Mouse (Mus musculus) neural tube, embryonic 10.5 days (tissue): ENCODE measurements around the gene Rgs12.

Experiments used
- DNase-seq: peaks from one replicate; pipeline ENCODE4 v3.0.0-alpha.2; 2017; ENCODE audit warnings: low spot score; ENCODE audit errors: extremely low spot score

Rgs12 gene

DNA sequence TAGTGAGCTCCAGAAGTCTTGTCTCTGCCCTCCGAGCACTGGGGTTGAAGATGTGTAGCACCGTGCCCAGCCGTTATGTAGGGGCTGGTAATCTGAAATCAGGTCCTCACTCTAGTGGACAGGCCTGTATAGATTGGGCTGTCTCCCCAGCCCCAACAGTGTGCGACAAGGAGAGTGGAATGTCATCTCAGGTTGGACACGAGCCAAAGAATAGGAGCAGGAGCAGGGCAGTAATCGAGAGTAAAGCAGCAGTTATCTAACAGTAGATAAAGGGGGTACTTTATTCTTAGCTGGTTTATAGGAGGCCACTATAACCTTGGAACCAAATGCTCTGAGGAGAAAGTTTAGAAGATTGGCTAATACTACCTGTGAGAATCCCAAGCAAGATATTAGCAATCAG lies 30.9 kb downstream of the Rgs12 start:
- no peak for DNase-seq

DNA sequence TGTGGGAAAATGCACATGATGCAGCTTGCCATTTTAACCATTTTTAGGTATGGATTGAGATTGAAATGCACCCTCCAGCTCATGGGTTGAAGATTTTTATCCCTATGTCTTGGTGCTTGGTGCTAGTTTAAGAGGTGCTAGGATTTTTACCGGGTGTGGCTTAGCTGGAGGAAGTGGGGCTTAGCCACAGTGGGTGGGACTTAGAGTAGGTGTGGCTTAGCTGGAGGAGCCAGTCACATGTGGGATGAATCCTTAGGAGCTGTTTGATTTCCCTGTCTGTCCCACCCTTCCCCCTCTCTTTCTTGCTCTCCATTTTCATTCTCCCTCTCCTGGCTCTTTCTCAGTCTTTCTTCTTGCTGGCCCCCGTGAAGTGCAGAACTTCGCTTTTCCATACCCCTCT lies 32.5 kb downstream of the Rgs12 start:
- DNase-seq, result no peak

DNA sequence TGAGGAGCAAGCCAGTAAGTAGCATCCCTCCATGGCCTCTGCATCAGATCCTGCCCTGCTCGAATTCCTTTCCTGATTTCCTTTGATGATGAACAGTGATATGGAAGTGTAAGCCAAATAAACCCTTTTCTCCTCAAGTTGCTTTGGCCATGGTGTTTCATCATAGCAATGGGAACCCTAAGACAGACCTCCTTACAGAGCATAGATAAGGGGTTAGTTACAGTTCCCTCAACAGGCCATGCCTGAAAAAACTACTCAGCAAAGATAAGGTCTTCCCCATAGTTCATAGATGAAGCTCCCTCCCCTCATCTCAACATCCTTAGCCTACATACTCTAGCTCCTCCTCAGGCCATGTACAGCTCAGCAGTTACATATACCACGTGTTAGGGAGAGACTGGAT lies 35.7 kb downstream of the Rgs12 start:
- DNase-seq, result no peak

DNA sequence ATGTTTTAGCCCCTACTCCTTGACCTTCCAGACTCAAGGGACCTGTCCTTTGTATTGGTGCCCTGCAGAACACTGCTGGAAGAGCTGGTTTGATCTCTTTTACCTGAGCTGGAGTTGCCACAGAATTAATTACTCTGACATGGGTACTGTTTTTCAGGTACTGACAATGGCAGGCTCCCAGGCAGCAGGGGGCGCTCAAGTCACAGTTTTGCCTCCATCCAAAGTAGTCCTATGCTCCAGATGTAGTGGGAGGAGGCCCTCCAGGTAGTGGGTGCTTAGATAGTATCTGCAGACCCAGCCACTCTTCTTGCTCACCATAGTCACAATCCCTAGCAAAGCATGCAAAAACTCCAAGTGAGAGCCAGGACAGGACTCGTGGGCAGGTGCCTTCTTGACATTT lies 36.6 kb downstream of the Rgs12 start:
- DNase-seq, result peak; percentile 49

DNA sequence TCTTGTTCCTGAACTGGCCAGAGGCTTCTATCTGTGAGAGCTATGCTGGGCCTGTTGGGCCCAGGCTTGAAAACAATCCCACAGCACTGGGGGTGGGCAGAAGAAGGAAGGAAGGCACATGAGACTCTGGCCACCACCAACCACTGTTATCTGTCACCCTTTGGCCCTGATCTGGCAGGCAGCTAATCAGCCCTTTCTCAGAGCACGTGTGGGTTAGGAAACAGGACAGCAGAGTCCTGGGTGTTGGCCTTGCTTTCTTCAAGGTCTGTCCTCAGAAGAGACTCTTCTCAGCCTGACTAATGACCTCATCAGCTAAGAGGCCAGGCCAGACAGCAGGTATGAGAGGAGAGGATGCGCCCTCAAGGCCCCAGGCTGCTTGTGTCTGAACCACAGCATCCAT lies 38.2 kb downstream of the Rgs12 start:
- DNase-seq, result no peak

DNA sequence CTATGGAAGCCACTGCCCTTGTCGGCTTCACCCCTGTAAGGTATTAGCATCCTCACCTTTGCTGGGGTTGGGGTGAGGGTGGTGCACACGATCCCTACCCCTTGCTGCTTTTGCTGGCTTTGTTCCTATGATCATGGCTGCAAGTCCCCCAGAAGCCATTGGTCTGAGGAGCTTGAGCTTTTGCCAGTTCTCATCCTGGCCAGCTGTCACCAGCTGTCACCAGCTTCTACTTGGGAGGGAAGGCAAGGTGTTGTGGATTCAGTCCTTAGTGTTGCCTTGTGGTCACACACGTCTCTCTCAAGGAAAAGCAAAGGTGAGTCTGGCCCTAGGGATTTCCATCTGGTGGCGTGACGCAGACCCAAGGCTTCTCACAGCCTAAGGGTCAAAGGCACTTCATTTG lies 39.4 kb downstream of the Rgs12 start:
- no peak for DNase-seq

DNA sequence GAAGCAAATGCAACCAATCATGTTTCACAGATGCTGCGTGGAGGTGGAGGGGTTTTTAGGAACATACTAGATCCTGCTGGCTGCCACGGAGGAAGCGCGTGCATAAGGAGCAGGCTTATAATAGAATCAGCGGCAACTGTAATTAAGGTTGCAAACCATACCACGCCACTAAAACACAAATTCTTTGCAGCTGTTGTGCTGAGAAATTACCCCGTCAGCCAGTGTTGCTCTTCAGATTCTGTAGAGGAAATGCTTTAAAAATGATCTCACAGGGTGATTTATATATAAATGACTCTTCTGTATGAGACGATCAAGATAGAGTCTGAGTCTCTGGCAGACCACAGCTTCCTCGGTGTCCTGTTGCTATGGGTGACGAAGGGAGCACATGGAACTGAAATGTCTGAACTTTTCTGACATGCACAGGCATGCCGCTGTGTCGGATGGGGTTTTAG lies 40.1 kb downstream of the Rgs12 start:
- DNase-seq, result no peak

DNA sequence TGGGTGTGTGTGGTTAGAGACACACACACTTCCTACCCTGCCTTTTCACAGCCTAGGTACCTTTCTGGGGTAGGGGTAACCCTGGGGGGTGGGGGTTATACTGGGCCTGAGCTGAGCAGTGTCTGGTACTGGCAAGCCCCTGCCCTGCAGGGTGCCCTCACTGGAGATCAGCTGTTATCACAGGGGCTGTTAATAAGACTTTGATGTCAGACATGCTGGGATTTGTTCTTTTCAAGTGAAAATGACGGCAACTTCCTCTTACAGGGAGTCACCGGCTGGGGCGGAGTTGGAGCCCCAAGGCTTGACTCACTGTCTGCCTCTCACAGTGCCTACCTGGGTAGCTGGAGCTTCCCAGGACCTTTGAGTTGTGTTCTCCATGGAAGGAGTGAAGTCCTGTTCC lies 49.5 kb downstream of the Rgs12 start:
- DNase-seq, result no peak

DNA sequence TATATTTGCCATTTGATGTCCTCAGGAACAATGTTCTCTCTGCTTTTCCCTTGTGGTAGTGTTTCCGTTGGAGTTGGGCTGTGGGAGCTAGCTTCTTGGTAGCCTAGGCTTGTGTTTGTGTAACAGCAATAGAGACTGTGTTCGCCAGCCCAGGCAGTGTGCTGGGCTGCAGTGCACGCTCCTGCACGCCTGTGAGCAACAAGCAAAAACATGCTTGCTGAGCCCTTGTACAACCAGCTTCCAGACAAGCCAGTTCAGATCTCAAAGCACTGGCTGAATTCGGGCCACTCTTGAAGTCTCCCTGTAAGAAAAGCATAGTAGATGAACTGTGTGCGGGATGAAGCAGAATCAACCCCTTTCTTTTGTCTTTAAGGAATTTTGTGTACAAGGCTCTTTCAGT lies 50.0 kb downstream of the Rgs12 start:
- no peak for DNase-seq

DNA sequence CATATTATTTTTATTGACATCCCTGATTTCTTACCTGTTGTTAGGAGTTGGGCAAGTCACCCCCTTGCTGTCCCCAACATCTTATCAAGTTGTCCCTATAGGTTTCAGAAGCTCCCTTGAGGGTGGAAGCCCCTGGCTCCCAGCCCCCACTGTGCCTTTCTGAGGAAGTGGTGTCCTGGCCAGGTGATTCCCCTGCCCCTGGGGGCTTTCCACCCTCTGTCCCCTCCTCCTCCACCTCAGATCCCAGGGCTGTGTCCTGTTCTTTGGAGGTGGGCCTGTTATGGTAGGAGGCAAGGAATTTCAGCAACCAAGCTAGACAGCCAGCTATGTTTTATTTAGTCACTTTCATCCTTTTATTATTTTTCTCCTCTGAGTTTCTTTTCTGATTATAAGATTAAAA lies 51.1 kb downstream of the Rgs12 start:
- no peak for DNase-seq

DNA sequence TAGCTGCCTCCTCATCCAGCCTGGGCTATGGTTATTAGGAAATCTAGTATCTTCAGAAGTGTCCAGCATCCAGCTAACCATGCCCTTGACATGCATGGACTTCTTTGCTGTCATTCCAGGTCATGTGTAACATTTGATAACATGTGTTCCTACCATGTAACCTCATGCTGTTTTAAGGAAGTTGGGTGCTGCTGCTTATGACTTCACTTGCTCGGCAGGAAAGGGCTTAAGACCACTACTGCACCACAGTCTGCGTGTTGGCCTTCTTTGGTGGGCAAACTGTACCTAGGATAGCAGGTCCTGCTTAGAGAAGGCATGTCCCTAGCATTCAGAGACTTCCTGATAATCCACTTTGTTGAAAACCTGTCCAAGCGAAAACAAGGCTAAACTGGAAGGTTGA lies 51.9 kb downstream of the Rgs12 start:
- DNase-seq, result no peak

DNA sequence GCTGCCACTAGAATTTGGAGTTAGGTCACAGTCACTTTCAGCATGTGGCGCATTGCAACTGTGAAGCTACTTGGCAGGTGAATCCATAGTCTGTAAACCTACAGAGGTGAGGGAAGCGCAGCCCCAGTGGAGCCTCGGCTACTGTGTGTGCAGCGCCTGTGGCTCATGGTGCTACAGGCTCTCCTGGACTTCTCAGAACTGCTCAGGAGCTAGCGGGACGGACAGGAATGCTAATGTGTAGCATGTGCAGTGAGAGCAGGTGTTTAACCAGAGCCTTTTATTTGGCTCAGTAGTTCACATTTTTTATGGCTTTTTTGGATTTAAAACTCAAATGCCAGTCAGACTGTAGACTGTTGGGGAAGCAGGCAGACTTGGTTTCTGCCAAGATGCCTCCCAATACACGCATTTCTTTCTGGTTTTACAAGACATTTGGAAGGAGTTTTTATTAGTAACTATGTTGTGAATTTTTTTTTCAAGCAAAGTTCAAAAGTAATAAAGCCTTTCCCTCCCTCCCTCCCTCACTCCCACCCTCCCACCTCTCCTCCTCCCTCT lies 54.4 kb downstream of the Rgs12 start:
- DNase-seq, result no peak

DNA sequence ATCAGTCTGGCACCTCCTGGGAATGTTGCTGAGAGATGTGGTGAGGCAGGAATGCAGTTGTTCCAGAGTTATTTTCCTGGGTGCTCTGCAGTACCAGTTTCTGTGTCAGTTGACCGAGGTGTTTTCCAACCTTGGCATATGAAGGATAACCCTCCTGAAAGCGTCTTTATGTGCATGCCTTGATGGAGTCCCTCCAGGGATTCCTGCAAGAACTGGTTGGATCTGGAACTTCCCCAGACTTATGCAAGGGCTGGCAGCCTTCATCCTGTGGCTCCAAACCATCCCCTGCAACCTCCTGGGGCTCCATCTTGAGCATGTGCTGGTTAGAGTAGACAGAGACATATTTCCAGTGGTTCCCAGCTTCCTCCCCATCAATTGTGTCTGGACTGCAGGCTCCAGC lies 55.5 kb downstream of the Rgs12 start:
- no peak for DNase-seq

DNA sequence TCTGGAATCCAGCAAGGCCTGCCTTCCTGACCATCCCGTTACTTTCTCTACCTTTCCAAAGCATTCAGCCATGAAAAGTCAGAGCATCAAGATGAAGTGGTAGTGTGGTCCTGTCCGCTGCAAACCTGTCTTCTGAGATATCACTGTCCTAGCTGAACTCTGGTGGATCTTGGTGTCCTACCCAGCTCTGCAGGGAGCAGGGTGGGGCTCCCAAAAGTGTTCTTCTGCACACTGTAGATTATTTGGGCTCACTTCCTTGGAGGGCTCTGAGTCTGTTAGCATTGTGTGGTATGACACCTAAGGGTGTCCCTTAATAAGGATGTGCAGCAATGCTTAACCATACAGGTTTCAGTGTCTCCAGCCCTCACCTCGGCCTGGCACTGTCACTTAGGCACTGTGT lies 56.4 kb downstream of the Rgs12 start:
- no peak for DNase-seq

DNA sequence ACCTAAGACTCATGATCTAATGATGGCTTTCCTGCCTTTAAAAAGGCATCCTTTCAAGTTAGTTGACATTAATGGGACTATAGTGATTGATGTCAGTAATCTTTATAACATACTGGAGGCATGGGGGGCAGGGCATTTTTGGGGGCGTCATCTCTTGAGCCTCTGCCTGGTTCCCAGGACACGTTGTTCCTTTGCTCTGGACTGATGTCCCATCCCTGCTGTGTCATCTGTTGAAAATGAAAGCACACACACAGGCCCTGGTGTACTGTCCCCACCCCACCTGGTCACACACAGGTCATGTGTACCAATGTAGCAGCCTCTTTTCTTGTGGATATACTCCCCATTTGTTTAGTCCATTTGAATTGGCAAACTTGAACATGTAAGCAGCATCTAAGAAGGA lies 57.4 kb downstream of the Rgs12 start:
- DNase-seq, result no peak

DNA sequence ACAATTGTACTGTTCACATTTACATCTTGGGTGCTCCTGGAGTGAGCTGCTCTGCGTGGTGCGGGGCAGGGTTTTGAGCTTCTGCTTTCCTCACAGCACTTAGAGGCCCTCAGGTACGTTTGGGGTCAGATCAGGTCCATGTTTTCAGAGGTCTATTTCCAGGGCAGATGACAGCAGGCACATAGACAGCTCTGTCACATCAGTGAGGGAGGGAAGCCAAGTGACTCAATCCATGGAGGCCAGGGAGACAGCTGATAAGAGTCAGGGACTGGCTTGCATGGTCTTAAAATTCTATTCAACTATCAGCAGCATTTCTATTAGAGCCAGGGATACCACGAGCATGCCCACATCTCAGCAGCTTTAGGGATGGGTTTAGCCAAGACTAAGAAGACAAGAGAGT lies 59.9 kb downstream of the Rgs12 start:
- DNase-seq, result no peak

DNA sequence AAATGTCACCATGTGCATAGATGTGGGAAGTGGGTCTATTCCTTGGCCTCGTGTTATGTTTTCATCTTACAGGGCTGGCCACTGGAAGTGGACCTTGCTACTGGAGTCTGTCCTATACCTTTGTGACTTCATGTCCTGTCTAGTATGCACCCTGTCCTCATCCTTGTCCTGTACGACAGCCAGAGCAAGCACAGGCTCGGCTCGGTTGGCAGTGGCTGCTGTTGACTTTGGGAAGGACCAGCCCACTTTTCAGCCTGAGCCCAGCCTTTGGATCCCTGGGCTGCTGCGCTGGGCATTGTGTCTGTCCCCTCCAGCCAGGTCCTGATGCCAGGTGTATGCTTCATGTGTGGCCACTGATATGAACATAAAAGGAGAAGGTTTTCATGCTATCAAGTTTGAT lies 61.4 kb downstream of the Rgs12 start:
- DNase-seq, result no peak

DNA sequence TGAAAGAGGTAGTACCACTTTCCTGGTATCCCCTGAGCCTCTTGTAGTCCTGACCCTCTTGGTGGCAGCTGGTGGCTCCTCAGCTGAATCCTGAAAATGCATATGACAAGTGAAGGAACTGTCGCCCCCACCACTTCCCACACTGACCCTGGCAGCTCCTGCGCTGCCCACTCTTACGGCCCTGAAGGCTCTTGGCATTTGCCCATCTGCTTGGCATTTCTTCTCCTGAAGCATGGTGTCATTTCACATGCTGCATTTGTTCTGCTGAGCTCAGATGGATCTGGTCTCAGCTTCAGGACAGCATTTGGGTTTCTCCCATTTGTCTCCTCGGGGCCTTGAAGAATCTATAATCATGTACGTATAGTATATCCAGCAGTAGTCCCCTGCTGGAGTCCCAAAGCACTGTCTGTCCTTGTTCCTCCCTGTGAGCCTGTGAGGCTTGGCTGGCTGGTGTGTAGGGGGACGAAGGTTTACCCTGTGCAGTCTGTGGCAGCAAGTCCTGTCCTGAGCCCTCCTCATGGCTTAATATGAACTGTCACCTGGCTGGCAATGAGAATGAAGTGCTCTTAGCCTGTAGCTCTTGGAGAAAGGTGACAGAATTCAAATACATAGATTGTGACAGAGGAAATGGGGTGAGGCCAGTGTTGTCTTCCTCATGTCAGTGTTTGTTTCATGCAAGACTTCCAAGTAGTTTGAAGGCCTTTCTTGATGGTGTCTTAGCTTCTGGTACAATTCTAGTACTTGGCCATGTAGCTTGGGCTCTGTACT lies 62.1 kb downstream of the Rgs12 start:
- no peak for DNase-seq

DNA sequence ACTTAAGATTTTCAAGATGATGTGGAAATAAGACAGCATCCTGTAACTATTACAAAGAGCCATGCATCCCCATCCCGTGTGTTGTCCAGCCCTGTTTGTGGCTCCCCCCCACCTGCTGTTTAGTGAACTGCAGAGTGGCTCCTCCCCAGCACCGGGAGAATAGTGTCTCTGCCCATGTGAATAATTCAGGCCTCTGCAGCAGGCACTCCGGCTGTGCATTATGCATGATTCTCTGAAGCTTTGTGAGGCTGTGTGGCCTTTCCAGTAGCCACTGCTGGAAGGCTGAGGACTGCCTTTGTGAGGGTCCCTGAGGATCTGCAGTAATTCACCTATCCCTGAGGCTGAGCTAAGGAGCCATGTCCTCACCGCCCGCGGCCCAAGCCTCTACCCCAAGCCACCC lies 64.8 kb downstream of the Rgs12 start:
- DNase-seq, result no peak

DNA sequence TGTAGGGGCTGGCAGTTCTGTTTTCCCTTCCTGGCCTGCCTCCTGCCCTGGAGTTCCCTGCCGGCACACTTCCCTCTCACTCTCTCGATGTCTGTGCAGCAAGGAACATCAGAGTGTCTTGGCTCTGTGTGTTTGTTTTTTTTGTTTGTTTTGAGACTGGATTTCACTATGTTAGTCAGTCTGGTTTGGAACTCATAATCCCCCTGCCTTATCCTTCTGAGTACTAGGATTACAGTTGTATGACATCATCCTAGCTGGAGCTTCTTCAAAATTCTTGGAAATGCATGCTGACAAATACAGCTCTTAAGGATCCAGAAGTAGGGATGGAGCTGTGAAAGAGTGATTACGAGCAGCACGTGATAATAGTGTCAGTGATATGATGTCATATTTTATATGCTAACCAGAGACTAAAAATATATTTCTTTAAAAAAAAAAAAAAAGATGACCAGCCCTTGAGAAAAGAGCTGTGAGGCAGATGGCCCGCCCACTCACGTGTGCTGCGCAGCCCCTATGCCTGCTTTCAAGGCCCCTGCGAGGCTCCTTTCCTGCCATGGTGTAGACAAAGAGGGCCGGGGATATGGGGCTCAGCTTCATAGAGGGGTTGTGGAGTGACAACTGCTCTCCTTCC lies 70.5 kb downstream of the Rgs12 start:
- DNase-seq, result no peak

DNA sequence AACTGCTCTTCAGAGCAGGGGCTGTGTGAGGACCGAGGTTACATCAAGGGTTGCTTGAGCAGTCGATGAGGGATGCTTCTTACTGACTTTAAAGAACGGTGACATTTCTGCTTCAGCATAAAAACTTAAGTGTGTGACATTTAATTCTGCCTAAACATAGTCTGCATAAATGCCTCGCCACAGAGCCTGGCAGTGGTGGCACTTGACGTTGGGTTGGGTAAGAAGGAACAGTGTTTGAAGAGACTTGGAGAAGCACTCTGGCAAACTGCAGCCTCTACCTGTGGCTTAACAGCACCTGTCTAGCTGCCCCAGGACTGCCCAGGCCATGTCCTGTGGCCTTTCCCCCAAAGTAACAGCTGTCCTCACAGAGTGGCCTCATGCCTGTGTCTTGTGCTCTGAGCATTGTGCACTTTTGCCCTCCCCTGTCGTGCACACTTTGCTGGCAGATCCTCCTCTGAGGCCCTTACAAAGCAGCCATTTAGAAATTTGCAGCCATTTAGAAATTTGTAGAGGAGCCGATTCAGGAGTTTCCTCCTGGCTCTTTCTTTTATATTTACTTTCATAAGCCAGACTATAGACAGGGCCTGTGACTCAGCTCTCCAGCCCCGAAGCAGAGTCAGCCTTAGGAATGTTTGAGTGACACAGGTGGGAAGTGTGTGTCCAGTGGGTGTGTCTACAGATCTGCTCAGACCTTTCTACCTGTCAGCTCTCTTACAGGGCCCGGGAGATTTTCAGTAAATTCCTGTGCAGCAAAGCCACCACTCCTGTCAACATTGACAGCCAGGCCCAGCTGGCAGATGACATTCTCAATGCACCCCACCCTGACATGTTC lies 71.4 kb downstream of the Rgs12 start:
- no peak for DNase-seq

DNA sequence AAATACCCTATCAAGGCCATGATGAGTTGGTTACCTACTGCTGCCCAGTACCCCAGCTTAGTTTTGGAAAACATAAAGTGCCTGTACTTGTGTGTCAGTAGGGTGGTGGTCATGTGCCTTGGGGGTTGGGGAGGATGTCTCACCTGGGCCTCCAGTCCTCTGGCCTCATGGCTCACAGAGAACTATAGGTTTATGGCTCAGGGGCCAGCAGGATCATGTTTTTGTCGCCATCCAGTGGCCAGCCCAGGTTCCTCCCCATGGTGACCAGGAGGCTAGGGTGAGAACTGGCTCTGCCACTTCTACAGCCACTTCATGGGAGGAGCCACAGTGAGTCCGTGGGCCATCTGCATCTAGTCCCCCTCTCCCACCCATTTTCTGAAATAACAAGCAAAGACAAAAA lies 75.7 kb downstream of the Rgs12 start:
- DNase-seq, result peak; percentile 47
